Mouse (Mus musculus) C2C12 (cell line): ENCODE results near the gene Evi5l. TPM values are rescaled to one million over a fixed set of nuclear protein-coding genes. Genes with fewer than 3 reads are reported as not detected.

Experiments
- H3K27me3 ChIP-seq: one replicate; pipeline ENCODE4 v1.6.1; 2011; ENCODE audit not compliant: control insufficient read depth, insufficient read depth, insufficient read length
- H3K36me3 ChIP-seq: one replicate; pipeline ENCODE4 v1.6.1; 2011; ENCODE audit not compliant: control insufficient read depth, insufficient read depth
- H3K4me3 ChIP-seq: one replicate; pipeline ENCODE4 v1.5.1; 2011; ENCODE audit warnings: mild to moderate bottlenecking, control low read depth; ENCODE audit not compliant: poor library complexity, insufficient read depth, severe bottlenecking
- H3K79me2 ChIP-seq: one replicate; pipeline ENCODE4 v1.6.1; 2011; ENCODE audit not compliant: control insufficient read depth, insufficient read depth
- H3K79me3 ChIP-seq: one replicate; pipeline ENCODE4 v1.6.1; 2011; ENCODE audit warnings: low read depth, control low read depth
- H3ac ChIP-seq: one replicate; pipeline ENCODE3; 2011; ENCODE audit warnings: low read depth; ENCODE audit not compliant: control insufficient read depth, insufficient read length
- CEBPB ChIP-seq: IDR thresholded peaks from one replicate; pipeline ENCODE4 v1.6.1; 2011; ENCODE audit warnings: low read depth, mild to moderate bottlenecking, control low read depth, moderate library complexity
- CTCF ChIP-seq: IDR thresholded peaks from one replicate; pipeline ENCODE4 v1.5.1; 2011; ENCODE audit not compliant: control insufficient read depth, insufficient read depth, insufficient read length
- FOSL1 ChIP-seq: IDR thresholded peaks from one replicate; pipeline ENCODE4 v1.8.0; 2011; ENCODE audit warnings: mild to moderate bottlenecking, low read length; ENCODE audit not compliant: poor library complexity, insufficient read depth, severe bottlenecking
- MAX ChIP-seq: IDR thresholded peaks from one replicate; pipeline ENCODE4 v1.6.1; 2011; ENCODE audit warnings: mild to moderate bottlenecking, control low read depth
- MYOD1 ChIP-seq: IDR thresholded peaks from one replicate; pipeline ENCODE4 v1.6.1; 2011; ENCODE audit warnings: low read depth; ENCODE audit not compliant: control insufficient read depth, insufficient read length
- MYOG ChIP-seq: IDR thresholded peaks from one replicate; pipeline ENCODE4 v1.6.1; 2011; ENCODE audit not compliant: control insufficient read depth, insufficient read length; ENCODE audit errors: extremely low read depth
- USF1 ChIP-seq: IDR thresholded peaks from one replicate; pipeline ENCODE4 v1.6.1; 2011; ENCODE audit warnings: low read depth, mild to moderate bottlenecking, control low read depth, moderate library complexity
- polyA plus RNA-seq: library from polyadenylated mRNA; unstranded; fragments of >200 nt; fragmentation: generic; extraction: Trizol; gene quantifications from one replicate; pipeline ENCODE4 v1.2.1, GENCODE M21; 2012; ENCODE audit warnings: missing spikeins

Evi5l gene
- polyA plus RNA-seq, 1 experiment: 11.6 TPM

DNA sequence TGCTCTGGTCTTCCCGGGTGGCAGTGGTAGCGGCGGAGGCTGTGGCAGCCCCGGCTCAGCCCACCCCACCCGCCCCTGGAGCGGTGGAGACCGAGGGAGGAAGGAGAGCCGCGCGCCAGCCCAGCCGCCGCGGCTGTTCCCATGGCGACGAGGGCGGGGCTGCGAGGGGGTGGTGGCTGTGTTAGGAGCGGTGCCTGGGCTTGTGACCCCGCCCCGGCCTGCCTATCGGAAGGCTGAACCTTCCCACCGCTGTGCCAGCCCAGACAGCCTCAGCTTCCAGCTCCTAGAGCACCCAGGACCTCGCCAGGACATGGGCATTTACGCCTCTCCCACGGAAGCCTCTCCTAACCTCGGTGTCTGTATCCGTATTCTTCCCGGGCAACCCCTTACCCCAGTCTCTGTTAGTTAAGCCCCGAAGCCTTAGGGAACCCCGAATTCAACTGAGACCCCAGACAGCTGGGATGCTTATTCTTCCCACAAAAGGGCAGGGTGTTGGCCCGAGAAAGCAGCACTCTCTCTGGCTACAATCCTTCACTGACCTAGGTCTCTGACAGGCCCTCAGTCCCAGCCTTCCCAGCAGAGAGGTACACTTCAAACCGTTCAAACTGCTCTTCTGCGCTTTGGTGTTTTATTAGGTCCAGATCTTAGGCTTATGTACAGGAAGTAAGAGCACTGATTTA lies 92.9 kb downstream of the Evi5l start, which contains the start of gene Ctxn1:
Ctxn1 (minus strand) TSS at position 150 of the 680 bp plus-strand sequence.
- peak within 1 kb of the TSS; percentile 69 for H3ac ChIP-seq
- H3K36me3 ChIP-seq: peaks cover 62% of the 10 kb centered on the region
- TF ChIP-seq MYOD1 (no peak), CTCF (no peak), FOSL1 (no peak), USF1 (no peak), MYOG (no peak), CEBPB (no peak), MAX (no peak)
- H3K4me3 ChIP-seq: peak within 1 kb of the TSS; percentile 53
- peaks cover 10% of the 10 kb centered on the region for H3K79me2 ChIP-seq
- H3K27me3 ChIP-seq: no peaks in the 10 kb centered on the region
- H3K79me3 ChIP-seq: peaks cover 3% of the 10 kb centered on the region

DNA sequence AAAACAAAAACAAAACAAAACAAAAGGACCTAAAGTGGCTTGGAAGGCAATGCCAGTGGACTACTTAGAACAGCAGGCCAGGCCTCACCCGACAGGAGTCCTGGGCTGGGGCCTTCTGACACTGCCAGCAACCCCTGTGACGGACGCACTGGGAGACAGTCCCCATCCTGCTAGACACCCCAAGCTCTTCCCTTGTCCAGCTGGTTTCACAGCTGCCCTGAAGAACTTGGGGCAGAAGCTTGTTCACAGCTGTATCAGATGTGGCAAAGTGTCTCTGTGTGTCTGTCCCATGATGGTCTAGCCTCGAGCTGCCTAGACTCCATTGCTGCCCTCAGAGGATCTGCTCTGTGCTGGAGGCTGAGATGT lies 93.4 kb downstream of the Evi5l start:
- Histone ChIP-seq H3K79me2 (peaks cover 5% of the 10 kb centered on the region), H3ac (no peak overlapping the region), H3K27me3 (no peaks in the 10 kb centered on the region), H3K4me3 (no peak overlapping the region), H3K79me3 (no peaks in the 10 kb centered on the region), H3K36me3 (peaks cover 62% of the 10 kb centered on the region)
- TF ChIP-seq CTCF: no peak
- no peak for TF ChIP-seq FOSL1
- TF ChIP-seq MYOD1: no peak
- TF ChIP-seq MAX: no peak
- no peak for TF ChIP-seq MYOG
- no peak for TF ChIP-seq CEBPB
- TF ChIP-seq USF1: no peak

Other genes with a start within 250 kb of the Evi5l start
- gene Cd209b, start 239.7 kb upstream of the Evi5l start, polyA plus RNA-seq: not detected
- 0.02 TPM for gene Cd209c, start 211.8 kb upstream of the Evi5l start, polyA plus RNA-seq
- not detected for gene Cd209f, start 60.7 kb upstream of the Evi5l start, polyA plus RNA-seq
- gene Cd209g, start 32.5 kb upstream of the Evi5l start, polyA plus RNA-seq: not detected
- 0.18 TPM for gene Prr36, start 50.9 kb downstream of the Evi5l start, polyA plus RNA-seq
- 1.7 TPM for gene Lrrc8e, start 60.3 kb downstream of the Evi5l start, polyA plus RNA-seq
- 33.5 TPM for gene Map2k7, start 72.2 kb downstream of the Evi5l start, polyA plus RNA-seq
- gene Gm49320, start 72.3 kb downstream of the Evi5l start, polyA plus RNA-seq: 0.11 TPM
- gene Tgfbr3l, start 81.6 kb downstream of the Evi5l start, polyA plus RNA-seq: 0.59 TPM
- 44.1 TPM for gene Snapc2, start 86.5 kb downstream of the Evi5l start, polyA plus RNA-seq
- gene Ctxn1, start 92.7 kb downstream of the Evi5l start, polyA plus RNA-seq: 45.0 TPM
- 38.0 TPM for gene Timm44, start 109.3 kb downstream of the Evi5l start, polyA plus RNA-seq
- 6.0 TPM for gene Ccl25, start 158.6 kb downstream of the Evi5l start, polyA plus RNA-seq
- gene Elavl1, start 158.8 kb downstream of the Evi5l start, polyA plus RNA-seq: 63.8 TPM